Mouse (Mus musculus): Measurements from ENCODE around the gene Sec16a. TPM values are rescaled to one million over a fixed set of nuclear protein-coding genes. Genes with fewer than 3 reads are reported as not detected.

The Sec16a gene
- total RNA-seq, 1 experiment from 2014 or later = 62.7 TPM

DNA sequence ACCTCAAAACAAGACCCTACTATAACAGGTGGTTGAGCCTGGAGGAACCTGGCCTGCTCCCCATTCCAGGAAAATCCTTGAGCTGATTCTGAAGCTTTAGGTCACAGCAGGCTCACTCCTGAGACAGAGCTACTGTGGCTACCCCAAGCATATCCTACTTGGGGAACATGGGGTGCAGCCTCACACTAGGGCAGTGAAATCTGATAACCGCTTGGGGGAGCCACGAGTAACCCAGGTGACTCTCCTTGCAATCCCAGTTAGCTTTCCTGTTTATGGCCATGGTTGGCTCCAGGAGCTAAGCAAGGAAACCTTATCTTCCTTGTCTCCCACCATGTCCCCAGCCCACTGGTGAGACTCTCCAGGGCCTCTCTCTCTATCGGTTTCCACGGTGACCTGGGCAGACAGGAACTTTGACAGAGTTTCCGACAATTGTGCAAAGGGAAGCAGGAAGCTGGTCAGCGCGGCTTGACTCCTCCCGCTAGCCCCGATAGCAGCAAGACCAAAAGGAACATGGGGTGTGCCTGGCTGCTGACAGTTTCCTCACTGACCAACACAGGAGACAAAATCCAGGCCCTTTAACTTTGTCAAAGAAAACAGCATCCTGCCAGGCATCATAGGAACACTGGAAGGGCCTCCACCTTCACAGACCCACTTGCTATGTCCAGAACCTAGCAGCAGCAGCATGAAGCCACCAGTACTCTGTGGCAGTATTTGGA, 29.9 kb upstream of the Sec16a start:
- DNase-seq = no peak

DNA sequence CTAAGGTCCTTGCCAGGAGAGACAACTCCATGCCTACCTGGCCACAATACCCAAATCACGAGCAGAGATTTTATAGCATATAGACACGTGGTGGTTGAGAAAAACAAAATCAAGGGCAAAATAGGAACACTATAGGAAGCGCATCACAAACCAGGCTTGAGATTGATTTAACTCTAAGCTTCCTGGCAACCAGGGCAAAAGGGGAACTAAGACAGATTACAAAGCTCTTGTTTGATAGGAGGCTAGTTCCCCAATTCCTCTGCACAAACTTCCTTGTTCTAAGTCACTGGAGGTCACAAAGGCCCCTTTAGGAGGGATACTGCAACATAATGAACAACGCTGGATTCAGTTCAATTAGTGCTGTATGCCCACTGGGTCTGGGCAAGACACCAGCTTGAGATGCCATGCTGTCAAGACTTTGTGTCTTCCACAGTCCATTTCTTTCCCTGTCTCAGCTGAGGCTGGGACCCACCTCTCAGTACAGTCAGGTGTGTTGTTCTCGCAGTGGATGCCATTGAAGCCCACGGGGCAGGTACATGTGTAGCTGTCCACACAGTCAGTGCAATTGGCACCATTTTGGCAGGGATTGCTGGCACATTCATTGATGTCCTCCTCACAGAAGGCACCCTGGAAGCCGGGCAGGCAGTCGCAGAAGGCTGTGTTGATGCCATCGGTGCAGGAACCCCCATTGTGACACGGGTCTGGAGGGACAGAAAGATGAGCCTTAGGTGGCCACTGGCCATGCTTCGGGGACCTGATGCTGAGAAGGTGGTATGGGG, 27.5 kb upstream of the Sec16a start:
- no peak for DNase-seq

DNA sequence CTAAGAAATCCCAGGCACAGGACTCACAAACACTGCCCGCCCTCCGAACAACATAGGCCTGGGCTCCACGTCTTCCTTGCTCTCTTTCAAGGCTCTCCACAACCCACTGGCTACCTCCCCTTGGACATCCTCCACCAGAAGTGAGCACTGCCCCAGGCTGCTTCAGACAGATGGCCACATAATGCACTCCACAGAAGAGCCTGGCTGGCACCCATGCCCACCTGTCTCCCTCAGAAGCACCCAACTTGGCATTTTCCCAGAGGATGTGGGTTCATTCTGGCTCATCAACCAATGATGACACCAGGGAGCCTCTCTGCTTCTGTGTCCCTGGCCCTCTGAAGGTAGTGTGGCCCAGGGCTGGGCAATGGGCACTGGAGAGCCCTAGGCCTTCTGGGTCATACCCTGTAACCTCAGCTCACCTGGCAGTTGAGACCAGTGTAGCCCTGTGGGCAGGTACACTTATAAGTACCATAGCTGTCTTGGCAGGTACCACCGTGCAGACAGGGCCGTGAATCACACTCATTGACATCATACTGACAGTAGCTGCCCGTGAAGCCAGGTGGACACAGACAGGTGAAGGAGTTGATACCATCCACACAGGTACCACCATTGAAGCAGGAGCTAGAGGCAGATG, 26.8 kb upstream of the Sec16a start:
- no peak for DNase-seq

DNA sequence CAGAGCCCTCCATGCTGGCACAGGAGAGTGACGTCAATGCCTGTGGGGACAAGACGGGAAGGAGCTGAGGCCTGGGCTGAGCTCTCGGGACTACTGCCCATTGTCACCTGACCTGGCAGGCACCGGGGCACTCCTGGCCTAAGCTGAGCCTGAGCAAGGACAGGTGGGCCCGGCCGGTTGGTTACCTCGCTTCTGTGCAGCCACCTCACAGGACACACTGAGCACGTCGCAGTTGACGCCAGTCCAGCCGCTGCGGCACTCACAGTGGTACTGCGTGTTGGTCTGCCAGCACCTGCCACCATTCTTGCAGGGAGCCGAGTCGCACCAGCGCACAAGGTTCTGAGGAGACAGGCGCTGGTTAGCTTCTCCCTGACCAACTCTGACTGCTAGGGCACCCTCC, 26.0 kb upstream of the Sec16a start:
- DNase-seq = no peak

DNA sequence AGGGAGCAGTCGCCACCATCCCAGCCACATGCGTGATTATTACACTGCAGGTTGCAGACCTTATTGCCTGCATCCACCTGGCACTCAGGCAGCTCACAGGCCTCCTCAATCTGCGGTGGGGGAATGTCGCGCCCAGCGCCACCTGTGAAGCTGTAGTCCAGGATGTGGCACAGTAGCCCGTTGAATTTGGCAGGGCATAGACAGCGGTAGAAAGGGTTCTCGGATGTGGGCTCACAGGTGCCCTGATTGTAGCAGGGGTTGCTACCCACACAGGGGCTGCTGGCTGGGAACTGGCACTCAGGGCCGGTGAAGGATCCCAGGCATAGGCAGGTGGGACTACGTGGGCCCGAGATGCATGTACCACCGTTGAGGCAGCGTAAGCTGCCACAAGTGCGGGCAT, 23.4 kb upstream of the Sec16a start:
- no peak for DNase-seq

DNA sequence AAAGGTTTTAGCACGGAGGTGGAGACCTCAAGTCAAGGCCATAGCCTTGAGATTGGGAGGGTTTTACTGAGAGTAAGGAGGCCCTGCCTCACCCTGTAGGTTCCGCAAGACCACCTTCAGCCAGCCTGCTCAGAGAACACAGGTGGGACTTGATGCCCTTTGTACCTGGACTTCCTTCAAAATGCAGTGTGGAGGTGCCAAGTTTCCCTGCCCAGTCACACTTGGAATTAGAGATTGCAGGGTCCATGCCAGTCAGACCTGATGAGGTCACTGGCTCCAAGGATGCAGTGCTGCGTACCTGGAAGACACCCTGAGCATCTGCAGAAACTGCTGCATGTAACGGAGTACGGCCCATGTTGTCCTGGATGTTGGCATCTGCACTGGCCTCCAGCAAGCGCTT, 18.4 kb upstream of the Sec16a start:
- no peak for DNase-seq

DNA sequence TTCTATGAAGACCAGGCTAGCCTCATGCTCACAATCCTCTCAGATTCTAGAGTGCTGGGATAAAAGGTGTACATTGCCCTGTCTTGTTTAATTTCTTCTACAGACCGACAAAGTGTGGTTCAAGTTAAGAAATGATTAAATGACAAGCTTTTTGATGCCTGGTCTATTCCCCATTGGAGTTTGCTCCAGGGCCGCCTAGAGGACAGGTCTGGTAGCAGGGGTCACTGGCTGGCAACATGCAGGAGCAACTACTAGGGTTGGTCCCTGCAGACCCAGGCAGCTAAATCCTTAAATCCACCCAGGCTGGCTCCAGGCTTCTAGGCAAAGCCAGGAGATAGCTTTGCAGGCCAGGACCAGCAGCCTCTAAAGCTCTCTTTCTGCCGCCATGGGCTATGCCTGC, 18.0 kb upstream of the Sec16a start:
- no peak for DNase-seq

DNA sequence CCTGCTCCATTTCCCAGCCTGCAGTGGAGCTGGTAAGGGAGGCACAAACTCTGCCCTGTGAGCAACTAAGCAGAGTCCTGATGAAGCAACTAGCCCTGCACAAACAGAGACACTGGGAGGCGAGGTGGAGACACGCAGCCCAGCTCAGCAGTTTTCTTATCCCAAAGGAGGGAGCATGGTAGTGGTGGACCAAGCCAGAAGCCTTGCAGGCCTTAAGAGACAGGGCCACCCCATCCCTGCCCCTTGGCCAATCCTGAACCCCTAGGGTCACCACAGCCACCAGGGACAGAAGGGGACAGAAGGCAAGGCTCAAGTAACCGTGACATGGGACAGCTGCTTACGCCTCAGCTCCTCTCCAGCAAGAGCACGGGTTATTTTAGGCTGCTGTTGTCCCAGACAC, 16.7 kb upstream of the Sec16a start:
- DNase-seq = no peak

DNA sequence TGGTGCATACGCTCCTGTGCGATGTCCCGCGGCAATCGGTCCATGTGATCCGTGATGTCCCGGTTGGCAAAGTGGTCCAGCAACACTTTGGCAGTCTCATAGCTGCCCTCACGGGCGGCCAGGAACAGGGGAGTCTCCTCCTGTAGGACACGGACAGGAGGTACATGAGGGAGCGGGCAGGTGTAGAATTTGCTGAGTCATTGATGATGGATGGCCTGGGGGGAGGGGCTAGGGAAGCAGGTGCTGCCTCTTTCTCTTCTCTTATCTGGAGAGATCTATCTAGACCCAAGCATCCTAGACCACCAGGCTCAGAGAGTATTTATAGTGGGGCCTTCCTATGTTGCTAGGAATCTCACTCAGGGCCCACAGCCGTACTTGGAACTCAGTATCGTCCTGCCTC, 15.8 kb upstream of the Sec16a start:
- no peak for DNase-seq

DNA sequence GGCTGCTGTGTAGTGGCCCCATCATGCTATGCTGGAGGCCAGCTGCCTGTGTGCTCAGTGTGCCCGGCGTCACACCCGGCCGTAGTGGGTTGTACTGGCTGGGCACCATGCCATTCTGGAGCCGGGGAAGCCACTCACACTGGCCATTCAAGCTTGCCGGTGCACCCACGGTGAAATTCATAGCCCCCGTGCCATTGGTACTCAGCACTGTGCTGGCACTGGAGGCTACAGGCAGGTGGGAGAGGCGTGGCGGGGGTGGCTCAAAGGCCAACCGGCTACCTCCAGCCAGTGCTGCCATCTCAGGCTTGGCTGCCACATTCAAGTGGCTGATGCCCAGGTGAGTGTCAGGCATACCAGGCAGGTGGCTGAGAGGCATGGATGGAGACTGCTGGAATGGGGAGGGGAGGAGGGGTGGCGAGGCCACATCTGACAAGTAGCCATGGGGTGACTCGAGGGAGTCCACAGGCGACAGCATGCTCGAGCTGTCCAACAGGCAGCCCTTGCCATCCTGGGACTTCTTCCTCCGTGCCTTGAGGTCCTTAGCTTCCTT, 15.2 kb upstream of the Sec16a start:
- no peak for DNase-seq

DNA sequence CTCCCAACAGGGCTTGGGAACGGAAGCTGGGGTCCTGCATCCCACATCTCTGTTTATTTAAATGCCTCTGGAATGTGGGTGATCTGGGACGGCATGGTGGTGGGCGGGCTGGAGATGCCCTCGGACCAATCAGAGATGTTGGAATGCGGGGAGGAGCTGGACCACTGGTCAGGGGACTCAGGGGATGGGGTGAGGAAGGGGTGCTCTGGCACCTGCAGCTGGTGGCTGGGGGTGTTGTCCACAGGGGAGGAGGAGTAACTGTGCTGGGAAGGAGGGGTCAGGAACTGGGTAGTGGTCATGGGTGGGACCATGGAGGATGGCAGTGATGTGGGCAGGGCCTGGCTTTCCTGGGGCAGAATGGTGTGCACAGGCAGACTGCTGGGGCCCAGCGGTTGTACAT, 14.5 kb upstream of the Sec16a start:
- DNase-seq = no peak

DNA sequence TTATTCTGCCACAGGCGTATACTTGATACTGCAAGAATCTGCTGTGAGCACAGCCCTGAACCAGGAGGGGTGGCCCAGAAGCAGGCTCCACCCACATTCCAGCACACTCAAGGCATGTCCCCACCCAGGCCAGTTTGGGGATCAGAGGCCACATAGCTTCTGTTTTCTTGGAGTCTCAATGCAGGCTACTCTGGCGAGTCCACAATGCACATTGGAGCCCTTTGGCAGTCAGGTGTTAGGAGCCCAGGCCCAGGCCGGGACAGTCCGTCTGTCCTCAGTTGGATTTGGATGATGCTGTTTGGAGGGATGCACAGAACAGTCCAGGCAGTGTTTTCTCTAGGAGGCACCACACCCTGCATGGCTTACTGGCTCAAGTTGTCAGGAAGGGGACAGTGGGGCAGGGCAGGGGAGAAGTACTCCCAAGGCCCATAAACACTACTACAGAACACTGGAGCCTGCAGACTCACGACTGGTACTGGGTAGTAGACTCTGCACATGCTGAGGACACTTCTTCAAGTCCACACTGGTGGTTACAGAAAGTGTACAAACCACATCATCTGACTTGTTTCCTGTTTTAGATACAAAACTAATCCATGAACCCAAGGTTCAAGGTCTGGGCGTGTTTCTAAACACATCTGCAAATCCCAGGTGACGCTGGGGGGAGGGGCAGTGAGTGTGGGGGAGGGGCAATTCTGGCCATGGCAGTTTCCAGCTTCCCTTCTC, 13.5 kb upstream of the Sec16a start:
- no peak for DNase-seq

DNA sequence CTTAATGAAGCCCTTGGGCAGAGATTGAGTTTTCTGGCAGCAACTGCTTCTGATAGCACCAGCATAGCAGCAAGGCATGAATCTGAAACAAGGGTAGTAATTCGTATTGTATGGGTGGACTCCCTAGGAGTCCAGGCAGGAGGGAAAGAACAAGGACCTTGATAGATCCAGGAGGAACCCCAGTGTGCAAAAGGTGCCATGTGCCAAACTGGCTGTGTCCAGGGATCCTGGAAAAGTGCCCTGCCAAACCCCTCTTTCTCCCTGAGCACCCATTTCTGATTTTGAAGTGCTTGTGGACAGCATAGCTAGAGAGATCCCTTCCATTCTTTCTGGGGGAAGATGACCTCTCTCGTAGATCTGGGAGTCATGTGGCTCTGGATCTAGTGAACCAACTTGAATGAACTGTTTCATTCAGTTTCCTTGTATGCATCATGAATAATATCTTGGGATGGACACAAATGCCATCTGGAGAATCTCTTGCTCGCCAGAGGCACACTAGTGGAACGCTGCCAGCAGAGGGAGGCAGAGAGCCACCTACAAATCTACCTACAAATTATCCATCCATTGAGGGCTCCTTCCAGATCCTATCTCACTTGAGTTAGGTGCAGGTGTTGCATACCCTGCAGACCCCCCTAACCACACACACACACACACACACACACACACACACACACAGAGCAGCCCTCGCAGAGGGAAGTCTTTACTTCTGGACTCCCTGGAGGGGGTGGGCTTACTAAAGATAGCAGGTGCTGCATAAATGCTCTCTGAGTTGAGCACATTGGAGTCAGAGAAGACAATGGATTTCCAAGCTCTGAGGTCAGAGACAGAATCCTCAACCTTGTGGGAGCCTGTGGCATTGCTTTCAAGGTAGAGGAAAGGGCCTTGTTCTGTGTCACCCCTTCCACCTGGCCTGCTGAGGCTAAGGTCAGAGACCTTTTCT, 4.4 kb upstream of the Sec16a start:
- peak; percentile 84 for DNase-seq

DNA sequence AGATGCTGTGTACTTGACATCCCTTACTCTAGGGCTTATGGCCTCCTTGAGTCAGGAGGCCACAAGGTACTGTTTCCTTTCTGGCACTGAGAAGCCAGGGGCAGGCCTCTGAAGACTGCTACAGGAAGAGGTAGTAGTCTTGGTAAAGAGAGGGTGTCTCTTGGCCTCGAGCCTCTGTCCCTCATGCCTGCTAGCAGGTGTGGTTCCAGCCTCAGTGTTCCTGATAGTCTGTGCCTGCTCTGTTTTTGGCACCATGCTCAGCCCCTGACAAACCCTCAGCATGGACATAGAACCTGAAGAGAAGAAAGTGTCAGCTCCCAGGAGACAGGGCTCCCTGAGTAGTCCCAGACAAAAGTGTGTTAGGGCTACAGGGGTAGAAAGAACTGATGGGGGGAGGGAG, 2.4 kb upstream of the Sec16a start:
- no peak for DNase-seq

DNA sequence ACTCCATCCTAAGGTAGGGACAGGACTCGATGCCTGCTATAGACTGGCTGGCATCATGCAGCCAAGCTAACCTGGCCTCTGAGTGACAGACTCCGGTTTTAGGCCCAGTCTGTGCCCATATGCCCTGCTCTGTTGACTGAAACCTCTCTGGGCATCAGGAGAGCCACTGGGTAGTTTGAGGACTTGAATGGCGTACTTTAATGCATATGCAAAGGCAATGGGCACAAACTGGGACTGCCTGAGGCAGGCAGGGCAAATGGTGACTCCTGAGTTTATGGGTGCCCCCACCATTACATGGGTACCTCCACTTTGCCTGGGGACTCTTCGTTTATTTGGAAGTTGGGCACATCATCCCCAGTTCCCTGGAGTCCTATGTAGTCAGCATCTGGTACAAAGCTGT, 1.7 kb upstream of the Sec16a start:
- DNase-seq = no peak

DNA sequence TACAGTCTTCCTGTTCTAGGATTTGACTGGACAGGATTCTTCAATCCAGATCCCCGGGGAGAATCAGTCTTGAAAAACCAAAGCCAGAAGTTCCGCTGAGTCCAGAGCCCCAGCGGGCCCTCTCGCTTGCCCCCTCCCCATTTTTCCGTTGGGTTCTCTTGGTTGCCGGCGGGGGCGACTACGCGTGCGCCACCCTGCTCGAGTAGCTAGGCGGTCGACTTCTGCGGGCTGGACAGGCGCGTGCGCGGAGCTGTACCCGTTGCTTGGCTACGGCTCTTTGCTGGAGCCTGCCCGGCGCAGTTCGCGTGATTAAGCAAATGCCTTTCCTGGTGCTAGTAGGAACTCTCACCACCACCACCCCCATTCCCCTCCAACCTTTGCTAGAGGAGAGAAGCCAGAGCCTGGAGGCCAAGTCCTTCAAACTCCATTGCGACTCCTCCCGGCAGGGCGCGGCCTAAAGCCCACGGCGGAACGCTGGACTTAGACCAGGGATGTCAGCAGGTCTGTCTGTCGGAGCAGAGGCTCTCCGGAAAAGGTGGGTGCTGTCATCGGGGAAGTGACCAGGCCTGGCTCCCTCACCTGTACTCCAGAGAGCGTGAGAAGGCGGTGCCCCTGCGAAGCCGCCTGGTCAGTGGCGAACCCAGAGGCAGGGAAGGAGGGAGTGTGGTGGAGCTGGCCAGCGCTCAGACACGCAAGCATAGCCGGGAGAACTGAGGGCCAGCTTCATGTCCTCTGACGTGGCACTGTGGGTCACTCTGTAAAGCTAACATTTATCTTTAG, 840 bp upstream of the Sec16a start:
- peak; percentile 90 for DNase-seq

DNA sequence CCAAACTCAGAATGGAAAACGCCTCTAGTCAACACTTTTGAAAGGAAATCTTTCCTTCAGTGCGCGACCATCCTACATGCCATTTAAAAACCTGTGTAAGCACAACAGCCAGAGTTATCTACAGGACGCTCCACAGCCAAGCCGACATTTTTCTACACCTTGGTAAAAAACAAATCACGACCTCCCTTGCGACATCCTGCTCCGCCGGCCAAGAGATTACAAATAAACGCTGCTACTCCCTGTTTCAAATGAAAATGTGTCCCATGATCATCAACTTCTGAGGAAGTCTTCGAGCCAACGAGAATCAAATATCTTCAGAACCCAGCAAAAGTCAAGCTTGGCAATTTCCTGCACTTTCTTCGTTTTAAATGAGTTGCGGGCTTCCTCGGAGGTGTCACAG, 648 bp downstream of the Sec16a start:
- no peak for DNase-seq

DNA sequence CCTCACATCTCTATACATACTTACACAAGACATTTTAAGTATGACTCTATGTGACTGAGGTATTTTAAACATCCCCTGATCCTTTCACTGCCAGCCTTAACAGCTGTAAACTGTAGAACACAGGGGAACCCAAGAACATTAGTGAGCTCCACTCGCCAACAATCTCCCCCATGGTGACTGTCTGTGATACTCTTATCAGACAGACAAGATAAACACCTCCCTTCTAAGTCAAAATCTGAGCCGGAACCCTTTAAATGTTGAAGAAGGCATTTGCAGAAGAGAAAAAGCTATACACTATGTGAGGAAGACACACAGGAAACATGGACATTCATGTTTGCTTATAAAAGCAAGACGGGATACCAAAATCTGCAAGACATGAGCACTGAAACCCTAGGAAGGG, 1.1 kb downstream of the Sec16a start:
- DNase-seq = no peak

DNA sequence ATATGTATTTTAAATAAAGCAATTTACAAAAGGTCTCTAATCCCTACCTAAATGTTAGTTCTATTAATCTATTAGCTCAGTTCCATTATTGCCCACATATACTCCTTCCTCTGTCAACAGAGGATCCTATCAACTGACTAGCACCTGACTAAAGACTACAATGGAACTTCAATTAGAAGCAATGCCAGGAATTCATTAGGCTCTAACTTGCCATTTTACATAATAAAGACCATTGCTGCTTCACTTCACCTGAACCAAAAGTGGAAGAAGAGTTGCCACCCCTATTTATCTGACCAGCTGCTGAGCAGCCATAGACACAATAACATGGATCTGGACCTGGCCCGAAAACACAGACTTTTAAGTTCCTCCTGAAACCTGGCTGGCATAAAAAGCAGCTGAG, 2.2 kb downstream of the Sec16a start:
- no peak for DNase-seq

DNA sequence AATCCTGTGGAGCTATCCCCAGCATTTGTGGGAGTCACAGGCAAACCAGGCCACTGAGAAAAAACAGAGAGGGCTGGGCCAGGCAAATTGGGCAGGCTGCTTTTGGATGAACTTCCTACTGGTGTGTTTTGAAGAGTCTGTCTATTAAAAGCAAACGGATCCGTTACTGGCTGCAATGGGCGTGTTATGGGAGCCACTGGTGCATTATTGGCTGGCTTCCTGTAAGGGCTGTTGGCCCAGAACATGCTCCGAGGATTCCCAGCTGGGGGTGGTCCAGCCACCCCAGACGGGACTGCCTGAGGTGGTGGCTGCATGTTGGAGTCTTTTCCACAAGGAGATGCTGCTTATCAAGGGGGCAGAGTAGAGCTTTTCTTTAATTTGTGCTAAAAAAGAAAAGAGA, 3.3 kb downstream of the Sec16a start:
- DNase-seq = no peak

DNA sequence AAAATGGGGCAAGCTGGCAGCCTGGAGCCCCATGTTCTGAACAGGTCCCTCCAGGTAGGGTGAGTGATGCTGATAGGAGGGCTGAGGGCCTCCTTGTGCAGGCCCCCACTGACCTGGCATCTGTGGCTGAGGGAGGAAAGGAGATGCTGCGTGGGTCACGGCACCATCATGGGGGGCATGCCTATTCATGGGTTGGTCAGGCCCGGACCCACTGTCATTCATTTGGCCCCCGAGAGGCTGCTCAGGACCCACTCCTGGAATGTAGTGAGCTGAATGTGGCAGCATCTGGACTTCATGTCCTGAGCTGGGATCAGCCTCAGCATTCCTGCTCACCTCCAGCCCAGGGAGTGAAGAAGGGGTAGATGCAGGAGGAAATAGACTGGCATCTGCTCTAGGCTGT, 3.8 kb downstream of the Sec16a start:
- DNase-seq = no peak
